Mouse (Mus musculus) hindbrain, embryonic 13.5 days (tissue): ENCODE measurements around the gene Spns2. TPM values are rescaled to one million over a fixed set of nuclear protein-coding genes. Genes with fewer than 3 reads are reported as not detected.

ENCODE experiments used
- ATAC-seq: fragments of 200-750 bp; cut with Nextera tagmentation; 2 replicates; pipeline ENCODE4 v1.8.0; 2017; ENCODE audit warnings: moderate TSS enrichment; ENCODE audit not compliant: low FRiP score
- H3K27ac ChIP-seq: fragments of 300-500 bp; sonication (generic); 2 replicates; pipeline ENCODE4 v1.5.1; 2015; ENCODE audit warnings: inconsistent platforms, mild to moderate bottlenecking, moderate library complexity
- H3K27me3 ChIP-seq: fragments of 300-500 bp; sonication (generic); 2 replicates; pipeline ENCODE4 v1.6.1; 2015; ENCODE audit warnings: mild to moderate bottlenecking, inconsistent platforms
- H3K36me3 ChIP-seq: fragments of 300-500 bp; sonication (generic); 2 replicates; pipeline ENCODE4 v1.6.1; 2015; ENCODE audit warnings: mild to moderate bottlenecking, inconsistent platforms
- H3K4me1 ChIP-seq: fragments of 300-500 bp; sonication (generic); replicated peaks from 2 replicates; pipeline ENCODE4 v1.6.1; 2015; ENCODE audit warnings: inconsistent platforms
- H3K4me2 ChIP-seq: fragments of 300-500 bp; sonication (generic); 2 replicates; pipeline ENCODE4 v1.6.1; 2015; ENCODE audit warnings: inconsistent platforms, mild to moderate bottlenecking, moderate library complexity
- H3K4me3 ChIP-seq: fragments of 300-500 bp; sonication (generic); 2 replicates; pipeline ENCODE4 v1.5.1; 2015; ENCODE audit warnings: mild to moderate bottlenecking, inconsistent platforms
- H3K9ac ChIP-seq: fragments of 300-500 bp; sonication (generic); 2 replicates; pipeline ENCODE4 v1.6.1; 2015; ENCODE audit warnings: mild to moderate bottlenecking, inconsistent platforms
- H3K9me3 ChIP-seq: fragments of 300-500 bp; sonication (generic); 2 replicates; pipeline ENCODE4 v1.6.1; 2016; ENCODE audit warnings: inconsistent platforms
- WGBS: fragments of 180-500 bp; shearing (Covaris S2); methylation state at CpG from one replicate; pipeline ENCODE4 v1.1.7; 2015; 5-methylcytosine and 5-hydroxymethylcytosine counted together
- polyA plus RNA-seq: library from polyadenylated mRNA; unstranded; fragments of >200 nt; fragmentation: Nextera tagmentation; extraction: Ambion mirVana; gene quantifications from 2 replicates; pipeline ENCODE4 v1.2.1, GENCODE M21; 2015

Gene Spns2
- polyA plus RNA-seq, 1 experiment from 2014 or later = 9.7 TPM

DNA sequence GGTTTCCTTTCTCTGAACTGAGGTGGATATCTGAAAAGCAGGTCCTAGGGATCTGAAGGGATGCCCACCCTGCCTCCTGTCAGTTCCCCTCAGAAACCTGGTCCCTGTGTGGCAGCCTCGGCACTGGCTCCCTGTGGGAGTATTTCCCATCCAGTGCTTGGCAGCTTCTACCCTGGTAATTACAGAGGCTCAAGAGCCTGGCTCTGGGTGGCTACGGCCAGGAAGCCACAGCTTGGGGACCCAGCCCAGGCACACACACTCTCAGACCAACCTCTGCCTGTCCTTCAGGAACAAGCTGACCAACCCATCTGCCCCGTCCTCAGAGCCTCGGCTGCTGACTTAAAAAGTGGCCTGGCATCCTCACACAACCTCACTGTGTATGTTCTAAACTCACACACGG lies 8.4 kb downstream of the Spns2 start:
- Histone ChIP-seq H3K27me3 (no peaks in the 10 kb centered on the region), H3K4me2 (no peak overlapping the region), H3K9ac (no peak overlapping the region), H3K4me3 (no peak overlapping the region), H3K9me3 (no peaks in the 10 kb centered on the region), H3K4me1 (peaks cover 63% of the 10 kb centered on the region), H3K36me3 (no peaks in the 10 kb centered on the region), H3K27ac (no peak overlapping the region; the same call in 1 of the 2 replicates)
- WGBS = 83% methylated on average over 5 of the region's 5 CpGs
- no peak for ATAC-seq

DNA sequence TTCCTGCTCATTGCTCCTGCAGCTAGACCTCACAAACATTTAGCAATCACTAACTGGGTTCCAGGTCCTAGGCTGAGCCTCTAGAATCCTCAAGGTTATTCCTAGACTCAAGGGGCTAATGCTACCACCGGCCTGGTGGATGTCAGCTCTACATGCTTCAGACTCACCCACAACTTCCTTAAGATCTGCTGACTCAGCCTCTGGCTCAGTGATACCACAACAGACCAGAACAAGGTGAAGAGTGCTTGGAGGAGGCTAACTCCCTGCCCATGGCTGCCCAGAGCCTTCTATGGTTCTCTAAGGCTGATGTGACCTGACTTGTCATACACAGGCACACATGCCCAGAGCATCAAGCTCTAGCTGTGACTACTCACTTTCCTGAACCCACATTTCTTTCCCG lies 10.2 kb downstream of the Spns2 start:
- H3K9me3 ChIP-seq = no peaks in the 10 kb centered on the region
- H3K27me3 ChIP-seq = no peaks in the 10 kb centered on the region
- no peak for ATAC-seq
- peaks cover 61% of the 10 kb centered on the region for H3K4me1 ChIP-seq
- H3K27ac ChIP-seq = no peak overlapping the region
- no peak overlapping the region for H3K4me2 ChIP-seq
- no peak overlapping the region for H3K9ac ChIP-seq
- no peak overlapping the region for H3K4me3 ChIP-seq
- WGBS = 90% methylated on average over 2 of the region's 2 CpGs
- H3K36me3 ChIP-seq = no peaks in the 10 kb centered on the region

DNA sequence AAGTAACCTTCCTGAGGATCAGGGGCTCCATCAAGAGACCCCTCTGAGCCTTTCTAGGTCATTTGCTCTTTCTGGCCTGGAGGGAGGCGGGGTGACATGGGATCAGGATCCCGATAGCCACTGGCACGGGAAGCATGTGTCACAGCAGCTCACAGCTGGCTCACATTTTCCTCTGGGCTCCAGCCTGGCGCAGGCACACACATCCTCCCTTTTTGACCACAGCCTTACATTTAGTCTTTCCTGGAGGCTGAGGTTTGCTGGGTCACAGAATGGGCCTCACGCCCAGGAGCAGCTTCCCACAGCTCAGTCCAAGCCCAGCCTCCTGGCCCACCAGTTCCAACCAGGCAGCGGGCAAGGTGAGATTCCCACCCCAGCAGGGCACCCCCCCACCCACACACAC lies 11.5 kb downstream of the Spns2 start:
- H3K27me3 ChIP-seq = no peaks in the 10 kb centered on the region
- no peak overlapping the region for H3K4me2 ChIP-seq
- H3K9ac ChIP-seq = no peak overlapping the region; the same call in 1 of the 2 replicates
- no peak overlapping the region for H3K4me3 ChIP-seq
- H3K36me3 ChIP-seq = peaks cover 12% of the 10 kb centered on the region
- ATAC-seq = no peak
- H3K4me1 ChIP-seq = peaks cover 59% of the 10 kb centered on the region
- WGBS = 69% methylated on average over 6 of the region's 6 CpGs
- H3K27ac ChIP-seq = 0 out of 2 replicates have a peak overlapping the region, but pooled peaks have one; percentile 70
- no peaks in the 10 kb centered on the region for H3K9me3 ChIP-seq

DNA sequence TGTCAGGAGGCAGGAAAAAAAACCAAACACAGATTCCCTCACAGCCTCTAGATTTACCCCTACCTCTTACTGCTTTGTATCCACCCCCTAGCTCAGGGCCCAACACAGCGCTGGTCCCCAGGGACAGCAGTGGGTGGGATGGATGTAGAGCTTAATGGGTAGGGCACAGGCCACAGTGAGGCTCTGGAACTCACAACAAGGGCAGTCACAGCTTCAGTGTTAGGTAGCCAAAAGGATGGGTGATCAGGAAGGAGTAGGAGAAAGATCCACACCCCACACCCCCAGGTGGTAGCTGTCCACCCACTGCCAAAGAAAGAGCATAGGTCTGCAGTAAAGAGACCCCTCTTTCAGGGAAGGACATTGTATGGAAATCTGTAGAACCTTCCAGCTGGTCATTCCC lies 12.1 kb downstream of the Spns2 start:
- Histone ChIP-seq H3K4me3 (no peak overlapping the region), H3K36me3 (peaks cover 17% of the 10 kb centered on the region), H3K4me2 (no peak overlapping the region), H3K9ac (peak overlapping the region; percentile 49; the same call in 1 of the 2 replicates), H3K27me3 (no peaks in the 10 kb centered on the region), H3K4me1 (peaks cover 59% of the 10 kb centered on the region), H3K27ac (peak overlapping the region; percentile 70), H3K9me3 (no peaks in the 10 kb centered on the region)
- 80% methylated on average over 1 of the region's 1 CpGs for WGBS
- ATAC-seq = 0 out of 2 replicates have a peak, but pooled peaks have one; percentile 25

DNA sequence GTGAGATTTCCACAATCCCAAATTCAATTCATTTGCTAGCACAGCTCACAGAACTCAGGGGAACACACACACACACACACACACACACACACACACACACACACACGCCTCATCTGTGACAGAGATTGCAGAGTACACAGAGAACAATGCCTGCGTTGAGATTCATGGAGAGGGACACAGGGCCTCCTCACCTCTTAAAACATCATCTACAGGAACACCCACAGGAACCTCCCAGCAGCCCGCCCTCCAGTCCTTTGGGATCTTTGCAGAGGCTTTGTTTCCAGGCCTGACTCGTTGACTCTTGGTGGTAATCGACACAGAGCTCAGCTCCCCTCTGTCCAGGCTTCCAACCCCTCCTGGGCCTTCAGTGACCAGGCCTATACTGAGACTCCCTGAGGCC lies 12.5 kb downstream of the Spns2 start:
- Histone ChIP-seq H3K4me1 (peaks cover 58% of the 10 kb centered on the region), H3K9ac (peak overlapping the region; percentile 49), H3K27ac (peak overlapping the region; percentile 70), H3K4me3 (no peak overlapping the region), H3K27me3 (no peaks in the 10 kb centered on the region), H3K9me3 (no peaks in the 10 kb centered on the region), H3K4me2 (no peak overlapping the region), H3K36me3 (peaks cover 22% of the 10 kb centered on the region)
- ATAC-seq = 0 out of 2 replicates have a peak, but pooled peaks have one; percentile 21
- 26% methylated on average over 5 of the region's 5 CpGs for WGBS

DNA sequence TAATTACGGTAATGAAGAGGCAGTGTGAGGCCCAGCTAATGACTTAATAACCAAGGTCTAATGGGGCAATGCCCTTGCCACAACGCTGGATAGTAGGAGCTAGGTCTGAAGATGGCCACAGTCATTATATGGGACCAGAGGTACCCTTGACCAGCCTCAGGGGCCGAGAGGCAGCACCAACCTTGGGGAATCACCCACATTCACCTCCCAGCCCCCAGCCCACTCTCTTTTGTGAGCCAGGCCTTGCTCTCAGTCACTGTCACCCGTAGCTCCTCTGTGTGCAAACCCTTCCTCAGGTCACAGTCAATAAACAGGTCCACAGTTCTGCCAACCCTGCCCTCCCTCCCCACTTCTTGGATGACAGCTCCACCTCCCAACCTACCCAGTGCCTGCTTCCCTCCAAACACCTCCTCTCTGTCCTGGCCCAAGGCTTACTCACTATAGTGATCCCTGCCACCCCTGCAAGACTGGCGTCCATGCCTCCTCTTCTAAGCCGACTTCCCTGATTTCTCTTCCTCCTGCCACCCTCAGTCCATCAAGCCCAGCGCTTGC lies 13.6 kb downstream of the Spns2 start:
- no peaks in the 10 kb centered on the region for H3K27me3 ChIP-seq
- no peak overlapping the region for H3K4me3 ChIP-seq
- no peak overlapping the region for H3K4me2 ChIP-seq
- no peak overlapping the region for H3K9ac ChIP-seq
- WGBS = 73% methylated on average over 7 of the region's 7 CpGs
- no peaks in the 10 kb centered on the region for H3K9me3 ChIP-seq
- H3K27ac ChIP-seq = no peak overlapping the region
- peaks cover 50% of the 10 kb centered on the region for H3K4me1 ChIP-seq
- peaks cover 25% of the 10 kb centered on the region for H3K36me3 ChIP-seq
- ATAC-seq = no peak

DNA sequence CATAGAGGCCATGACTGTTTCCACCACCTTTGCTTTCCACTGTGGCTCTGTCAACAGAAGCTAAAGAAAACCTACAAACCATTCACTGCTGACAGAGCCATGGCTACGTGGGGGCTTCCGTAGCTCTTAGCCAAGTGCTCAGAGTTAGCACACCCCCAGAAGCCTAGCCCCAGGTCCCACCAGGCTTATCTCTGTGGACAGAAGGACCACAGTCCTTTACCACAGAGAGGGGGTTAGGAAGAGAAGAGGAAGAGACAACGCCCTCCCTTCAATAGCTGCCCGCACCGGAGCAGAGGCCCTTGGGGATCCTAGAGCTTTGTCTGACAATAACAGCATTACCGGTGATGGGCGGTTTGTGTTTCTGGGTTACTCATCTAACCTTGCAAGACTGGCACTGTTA lies 14.3 kb downstream of the Spns2 start:
- ATAC-seq = no peak
- Histone ChIP-seq H3K27ac (0 out of 2 replicates have a peak overlapping the region, but pooled peaks have one; percentile 35), H3K4me1 (peaks cover 49% of the 10 kb centered on the region)

DNA sequence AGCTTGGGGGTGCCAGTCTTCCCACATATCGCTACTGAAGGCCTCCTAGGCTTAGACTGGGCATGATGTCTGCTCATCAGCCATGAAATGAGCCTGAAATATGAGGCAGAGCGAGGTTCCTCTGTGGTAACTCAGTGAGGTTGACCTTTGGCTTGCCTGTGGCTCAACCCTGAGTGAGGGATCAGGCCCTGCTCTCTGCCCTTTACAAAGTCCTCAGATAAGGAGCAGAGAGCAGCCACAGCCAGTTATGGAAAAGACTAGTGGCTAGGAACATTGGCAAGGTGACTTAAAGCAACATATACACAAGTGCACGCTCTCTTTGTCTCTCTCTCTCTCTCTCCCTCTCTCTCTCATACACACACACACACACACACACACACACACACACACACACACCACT lies 14.8 kb downstream of the Spns2 start:
- 76% methylated on average over 3 of the region's 3 CpGs for WGBS
- Histone ChIP-seq H3K9me3 (no peaks in the 10 kb centered on the region), H3K4me1 (peaks cover 49% of the 10 kb centered on the region), H3K4me3 (no peak overlapping the region), H3K27ac (0 out of 2 replicates have a peak overlapping the region, but pooled peaks have one; percentile 35), H3K9ac (no peak overlapping the region), H3K4me2 (no peak overlapping the region), H3K27me3 (no peaks in the 10 kb centered on the region), H3K36me3 (peaks cover 25% of the 10 kb centered on the region)
- no peak for ATAC-seq

More for the DNA sequence above, 14.3 kb downstream of the Spns2 start:
- Histone ChIP-seq H3K4me2 (no peak overlapping the region), H3K9me3 (no peaks in the 10 kb centered on the region), H3K9ac (no peak overlapping the region), H3K4me3 (no peak overlapping the region), H3K36me3 (peaks cover 25% of the 10 kb centered on the region), H3K27me3 (no peaks in the 10 kb centered on the region)
- whole genome bisulfite sequencing = 78% methylated on average over 7 of the region's 7 CpGs

DNA sequence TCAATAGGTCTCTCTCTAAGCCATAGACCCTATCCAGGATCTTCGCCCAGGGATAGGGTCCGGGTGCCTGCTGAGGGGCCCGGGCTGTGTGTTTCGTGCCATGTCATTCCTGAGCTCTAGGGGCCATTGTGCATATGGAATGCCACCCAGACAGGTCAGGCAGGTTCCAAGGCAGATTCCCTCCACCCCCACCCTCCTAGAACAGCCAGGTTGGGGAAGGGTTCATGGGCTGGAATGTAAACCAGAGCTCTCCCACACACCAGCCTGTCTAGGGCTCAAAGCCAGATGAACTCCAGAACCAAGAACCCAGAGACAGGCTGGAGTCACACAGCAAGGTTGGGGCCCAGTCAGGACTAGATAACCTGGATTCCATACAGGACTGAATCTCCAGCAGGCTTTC lies 16.2 kb downstream of the Spns2 start:
- Histone ChIP-seq H3K27ac (no peak overlapping the region), H3K4me2 (no peak overlapping the region), H3K4me1 (peaks cover 59% of the 10 kb centered on the region), H3K36me3 (peaks cover 25% of the 10 kb centered on the region), H3K9ac (no peak overlapping the region), H3K4me3 (no peak overlapping the region), H3K9me3 (no peaks in the 10 kb centered on the region), H3K27me3 (no peaks in the 10 kb centered on the region)
- 98% methylated on average over 4 of the region's 4 CpGs for WGBS
- no peak for ATAC-seq

DNA sequence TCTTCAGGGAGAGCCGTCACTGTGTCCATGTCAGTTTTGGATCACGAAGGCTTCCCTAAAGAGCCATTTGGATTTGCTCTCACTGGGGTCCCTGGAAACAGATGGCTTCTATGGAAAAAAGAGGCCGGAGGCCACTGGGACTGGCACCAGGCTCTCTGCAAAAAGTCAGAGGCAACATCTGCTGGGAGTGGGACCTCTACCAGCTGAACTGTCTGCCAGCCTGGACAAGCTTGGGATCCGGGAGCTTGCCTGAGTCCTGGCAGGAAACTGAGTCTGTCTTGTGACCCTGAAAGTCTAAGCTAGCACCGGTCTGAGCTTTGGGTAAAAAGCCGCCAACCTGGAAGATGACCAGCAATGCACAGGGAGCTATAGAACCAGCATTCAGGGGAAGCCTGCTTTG lies 18.3 kb downstream of the Spns2 start:
- no peaks in the 10 kb centered on the region for H3K27me3 ChIP-seq
- H3K9ac ChIP-seq = no peak overlapping the region
- H3K36me3 ChIP-seq = peaks cover 25% of the 10 kb centered on the region
- no peak overlapping the region for H3K4me2 ChIP-seq
- H3K9me3 ChIP-seq = no peaks in the 10 kb centered on the region
- no peak for ATAC-seq
- no peak overlapping the region for H3K4me3 ChIP-seq
- peaks cover 53% of the 10 kb centered on the region for H3K4me1 ChIP-seq
- H3K27ac ChIP-seq = peak overlapping the region; percentile 23; the same call in 1 of the 2 replicates
- WGBS = 78% methylated on average over 6 of the region's 6 CpGs

DNA sequence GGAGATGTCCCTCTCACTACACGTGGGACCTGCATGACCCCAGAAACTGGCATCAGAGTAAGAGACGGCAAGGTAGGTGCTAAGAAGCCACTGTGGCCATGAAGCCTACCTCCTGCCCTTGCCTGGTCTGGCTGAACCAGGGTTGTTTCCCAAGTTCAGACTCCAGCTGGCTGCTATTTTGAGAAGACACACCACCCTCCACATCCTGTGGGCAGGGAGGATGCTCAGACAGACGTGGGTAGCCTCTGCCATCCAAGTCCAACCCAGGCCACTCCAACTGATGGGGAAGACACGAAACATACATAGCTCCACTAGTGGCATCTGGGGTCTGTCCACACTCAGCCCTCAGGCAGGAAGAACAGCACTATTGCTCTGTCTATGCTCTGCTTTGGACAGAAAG lies 19.7 kb downstream of the Spns2 start:
- Histone ChIP-seq H3K4me3 (no peak overlapping the region), H3K27ac (0 out of 2 replicates have a peak overlapping the region, but pooled peaks have one; percentile 53), H3K9ac (no peak overlapping the region), H3K9me3 (no peaks in the 10 kb centered on the region), H3K4me1 (peaks cover 52% of the 10 kb centered on the region), H3K4me2 (no peak overlapping the region), H3K27me3 (no peaks in the 10 kb centered on the region), H3K36me3 (peaks cover 28% of the 10 kb centered on the region)
- ATAC-seq = no peak
- WGBS = 73% methylated on average over 4 of the region's 4 CpGs

DNA sequence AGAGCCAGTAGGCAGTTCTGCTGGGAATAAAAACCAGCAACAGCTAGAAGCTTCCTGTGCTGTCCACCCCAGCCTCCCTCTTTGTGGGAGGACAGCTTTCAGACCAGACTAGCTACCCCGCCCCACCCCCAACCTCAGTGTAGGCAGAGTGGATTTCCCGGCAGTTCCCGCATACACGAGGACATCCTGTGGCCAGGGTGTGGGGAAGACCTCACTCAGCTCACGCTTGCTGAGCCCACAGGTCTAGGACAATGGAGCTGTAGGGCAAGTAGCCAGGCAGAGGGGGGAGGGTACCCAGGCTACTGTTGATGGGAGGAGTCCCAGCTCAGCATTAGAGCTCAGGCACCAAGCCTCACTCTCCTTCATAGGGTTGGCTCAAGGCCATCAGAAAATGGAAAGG lies 20.5 kb downstream of the Spns2 start:
- Histone ChIP-seq H3K9ac (no peak overlapping the region), H3K36me3 (peaks cover 26% of the 10 kb centered on the region), H3K9me3 (no peaks in the 10 kb centered on the region), H3K27me3 (no peaks in the 10 kb centered on the region), H3K4me1 (peaks cover 54% of the 10 kb centered on the region), H3K4me3 (no peak overlapping the region), H3K4me2 (no peak overlapping the region), H3K27ac (peak overlapping the region; percentile 53)
- ATAC-seq = peak; percentile 62
- 31% methylated on average over 5 of the region's 5 CpGs for WGBS

DNA sequence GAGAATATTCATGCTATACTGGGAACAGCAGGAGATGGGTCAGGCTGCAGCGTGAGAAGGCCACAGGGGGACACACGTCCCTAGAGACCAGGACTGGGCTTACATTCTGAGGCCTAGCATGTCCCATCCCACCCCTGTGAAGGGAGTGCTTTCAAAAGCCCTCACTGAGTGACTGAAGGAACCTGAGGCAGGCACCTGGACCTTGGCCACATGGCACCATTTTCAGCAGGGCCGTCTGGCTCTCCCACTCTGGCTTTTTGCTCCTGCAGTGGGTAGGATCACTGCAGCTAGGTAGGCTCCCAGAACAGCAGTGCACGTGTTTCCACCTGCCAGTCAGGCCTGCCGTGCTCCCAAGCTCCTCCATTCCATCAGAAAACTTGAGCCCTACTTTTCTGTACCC lies 21.2 kb downstream of the Spns2 start:
- no peak for ATAC-seq
- no peaks in the 10 kb centered on the region for H3K9me3 ChIP-seq
- 75% methylated on average over 5 of the region's 5 CpGs for WGBS
- no peaks in the 10 kb centered on the region for H3K27me3 ChIP-seq
- peak overlapping the region; percentile 53 for H3K27ac ChIP-seq
- no peak overlapping the region for H3K4me3 ChIP-seq
- H3K36me3 ChIP-seq = peaks cover 24% of the 10 kb centered on the region
- H3K4me1 ChIP-seq = peaks cover 54% of the 10 kb centered on the region
- H3K9ac ChIP-seq = peak overlapping the region; percentile 21; the same call in 1 of the 2 replicates
- no peak overlapping the region for H3K4me2 ChIP-seq
